In genomic region chr11:68373105-68373504, GRCm38 (mm10) we compare ENCODE assay signal across 21 mouse cellular contexts. TPM values are rescaled to one million over a fixed set of nuclear protein-coding genes. Genes with fewer than 3 reads are reported as not detected.
DNase-seq lines count a peak whose midpoint lies in the region; ATAC-seq and TF ChIP-seq lines count a peak whose summit lies in the region.
"Had no signal": no experiment of that assay in that cellular context is flagged by ENCODE, and none has a peak within 500 bp of the region (broad histone marks: within the 10 kb centered on the region; RNA-seq: fewer than 3 reads in every experiment).

No protein-coding gene starts in this region.

- H3K4me3 ChIP-seq in embryonic facial prominence, embryonic 11.5 days (ENCODE audit: low read depth, low read length) = no peak overlapping the region
- no peak overlapping the region for H3K4me3 ChIP-seq in embryonic facial prominence, embryonic 10.5 days
- H3K4me3 ChIP-seq in limb, embryonic 13.5 days = no peak overlapping the region
- no peak overlapping the region for H3K4me3 ChIP-seq in limb, embryonic 10.5 days
- H3K4me3 ChIP-seq in kidney, postnatal 0 days (replicated peaks; ENCODE audit: low read depth, low read length) = no peak overlapping the region
- no peak overlapping the region for H3K4me3 ChIP-seq in hindbrain, embryonic 14.5 days (replicated peaks; ENCODE audit: low read length)
- H3K4me3 ChIP-seq: erythroblast, embryonic 14.5 days; forebrain, embryonic 15.5 days; heart, adult 2 months; midbrain, embryonic 12.5 days; neural tube, embryonic 12.5 days had no signal

- H3K9ac ChIP-seq in embryonic facial prominence, embryonic 11.5 days (replicated peaks; ENCODE audit: low read length) = no peak overlapping the region
- 0 out of 2 replicates have a peak overlapping the region, but pooled peaks have one; percentile 35 for H3K9ac ChIP-seq in limb, embryonic 13.5 days
- no peak overlapping the region for H3K9ac ChIP-seq in kidney, postnatal 0 days (ENCODE audit: low read depth, low read length)
- H3K9ac ChIP-seq in hindbrain, embryonic 14.5 days = no peak overlapping the region
- H3K9ac ChIP-seq: forebrain, embryonic 15.5 days; liver, postnatal 0 days; midbrain, embryonic 12.5 days; neural tube, embryonic 12.5 days had no signal

- ATAC-seq in embryonic facial prominence, embryonic 11.5 days (replicated peaks; ENCODE audit: insufficient number of reproducible peaks, low FRiP score, low TSS enrichment, low read depth) = 0 out of 2 replicates have a peak, but pooled peaks have one; percentile 24
- ATAC-seq in limb, embryonic 13.5 days (ENCODE audit: low FRiP score, low read depth) = no peak
- peak; percentile 91 for ATAC-seq in kidney, postnatal 0 days (replicated peaks; ENCODE audit: low FRiP score, low read depth)
- ATAC-seq in hindbrain, embryonic 14.5 days (ENCODE audit: low FRiP score) = no peak
- ATAC-seq: CD4-positive, CD25-positive, alpha-beta regulatory T cell, adult 4 months; forebrain, embryonic 15.5 days; liver, postnatal 0 days had no signal

- H3K4me2 ChIP-seq in embryonic facial prominence, embryonic 11.5 days (ENCODE audit: low read depth, low read length) = no peak overlapping the region
- H3K4me2 ChIP-seq in limb, embryonic 13.5 days (replicated peaks) = no peak overlapping the region
- H3K4me2 ChIP-seq in kidney, postnatal 0 days (ENCODE audit: low read length) = no peak overlapping the region
- H3K4me2 ChIP-seq in hindbrain, embryonic 14.5 days (replicated peaks) = no peak overlapping the region
- H3K4me2 ChIP-seq: forebrain, embryonic 15.5 days; midbrain, embryonic 12.5 days; neural tube, embryonic 12.5 days had no signal

- TF ChIP-seq CTCF in kidney, postnatal 0 days (IDR thresholded peaks at IDR 0.05; ENCODE audit: low read depth) = no peak

- H3K36me3 ChIP-seq in embryonic facial prominence, embryonic 11.5 days (replicated peaks; ENCODE audit: control insufficient read depth, insufficient read depth, low read depth, low read length) = no peaks in the 10 kb centered on the region
- peaks cover 3% of the 10 kb centered on the region; the same call in 1 of the 2 replicates for H3K36me3 ChIP-seq in embryonic facial prominence, embryonic 10.5 days (replicated peaks)
- H3K36me3 ChIP-seq in limb, embryonic 13.5 days = no peaks in the 10 kb centered on the region
- H3K36me3 ChIP-seq in limb, embryonic 10.5 days = no peaks in the 10 kb centered on the region
- no peaks in the 10 kb centered on the region for H3K36me3 ChIP-seq in kidney, postnatal 0 days (ENCODE audit: insufficient read depth, low read length)
- no peaks in the 10 kb centered on the region for H3K36me3 ChIP-seq in hindbrain, embryonic 14.5 days (replicated peaks; ENCODE audit: control insufficient read depth, insufficient read depth)
- H3K36me3 ChIP-seq: forebrain, embryonic 15.5 days; midbrain, embryonic 12.5 days had no signal

- no peaks in the 10 kb centered on the region for H3K4me1 ChIP-seq in embryonic facial prominence, embryonic 11.5 days (ENCODE audit: control insufficient read depth, insufficient read depth, low read length)
- peaks cover 36% of the 10 kb centered on the region for H3K4me1 ChIP-seq in embryonic facial prominence, embryonic 10.5 days
- H3K4me1 ChIP-seq in limb, embryonic 13.5 days = peaks cover 20% of the 10 kb centered on the region
- peaks cover 39% of the 10 kb centered on the region for H3K4me1 ChIP-seq in limb, embryonic 10.5 days
- H3K4me1 ChIP-seq in kidney, postnatal 0 days (replicated peaks; ENCODE audit: insufficient read depth, low read length) = peaks cover 22% of the 10 kb centered on the region
- H3K4me1 ChIP-seq in hindbrain, embryonic 14.5 days (replicated peaks; ENCODE audit: control insufficient read depth, insufficient read depth, low read length) = no peaks in the 10 kb centered on the region

- H3K9me3 ChIP-seq in embryonic facial prominence, embryonic 11.5 days (replicated peaks; ENCODE audit: control insufficient read depth, low read length) = no peaks in the 10 kb centered on the region
- H3K9me3 ChIP-seq in embryonic facial prominence, embryonic 10.5 days = no peaks in the 10 kb centered on the region
- H3K9me3 ChIP-seq in limb, embryonic 13.5 days = no peaks in the 10 kb centered on the region
- H3K9me3 ChIP-seq in limb, embryonic 10.5 days (replicated peaks) = no peaks in the 10 kb centered on the region
- no peaks in the 10 kb centered on the region for H3K9me3 ChIP-seq in kidney, postnatal 0 days (replicated peaks; ENCODE audit: low read length)
- no peaks in the 10 kb centered on the region for H3K9me3 ChIP-seq in hindbrain, embryonic 14.5 days (ENCODE audit: control insufficient read depth, low read length)
- H3K9me3 ChIP-seq: forebrain, embryonic 15.5 days; midbrain, embryonic 12.5 days; neural tube, embryonic 12.5 days had no signal

- no peak overlapping the region for H3K27ac ChIP-seq in embryonic facial prominence, embryonic 11.5 days (replicated peaks; ENCODE audit: low read depth, low read length)
- H3K27ac ChIP-seq in embryonic facial prominence, embryonic 10.5 days (replicated peaks) = no peak overlapping the region
- H3K27ac ChIP-seq in limb, embryonic 13.5 days = no peak overlapping the region
- no peak overlapping the region for H3K27ac ChIP-seq in limb, embryonic 10.5 days
- H3K27ac ChIP-seq in kidney, postnatal 0 days = peak overlapping the region; percentile 77
- H3K27ac ChIP-seq in hindbrain, embryonic 14.5 days = no peak overlapping the region
- H3K27ac ChIP-seq: forebrain, embryonic 15.5 days; heart, adult 2 months; midbrain, embryonic 12.5 days; neural tube, embryonic 12.5 days had no signal

- WGBS in embryonic facial prominence, embryonic 11.5 days = 69% methylated on average over 10 of the region's 10 CpGs
- 70% methylated on average over 10 of the region's 10 CpGs for WGBS in embryonic facial prominence, embryonic 10.5 days
- WGBS in limb, embryonic 13.5 days = 45% methylated on average over 10 of the region's 10 CpGs
- 31% methylated on average over 10 of the region's 10 CpGs for WGBS in limb, embryonic 10.5 days
- WGBS in kidney, postnatal 0 days = 34% methylated on average over 10 of the region's 10 CpGs
- WGBS in hindbrain, embryonic 14.5 days = 59% methylated on average over 10 of the region's 10 CpGs

- DNase-seq in embryonic facial prominence, embryonic 11.5 days (ENCODE audit: low spot score) = no peak
- DNase-seq in embryonic facial prominence, embryonic 10.5 days (ENCODE audit: low spot score) = no peak
- no peak for DNase-seq in limb, embryonic 10.5 days (ENCODE audit: low spot score)
- DNase-seq in kidney, postnatal 0 days (ENCODE audit: low spot score) = peak; percentile 39
- no peak for DNase-seq in layer of hippocampus, adult 11-12 months (ENCODE audit: low spot score)
- no peak for DNase-seq in hindbrain, embryonic 14.5 days (ENCODE audit: low spot score)
- no peak for DNase-seq in cerebellum, adult 9-11 months
- DNase-seq: adrenal gland, postnatal 14 days; cerebellum, adult 11-12 months; gastrocnemius, postnatal 25 days; heart, adult 2 months; layer of hippocampus, postnatal 36 days; liver, postnatal 0 days; lung, postnatal 10 days; thymus, postnatal 36 days had no signal

- H3K27me3 ChIP-seq in embryonic facial prominence, embryonic 11.5 days (ENCODE audit: control insufficient read depth, insufficient read depth, low read length) = no peaks in the 10 kb centered on the region
- H3K27me3 ChIP-seq in embryonic facial prominence, embryonic 10.5 days (replicated peaks; ENCODE audit: low read depth, poor library complexity, severe bottlenecking) = peaks cover 59% of the 10 kb centered on the region
- H3K27me3 ChIP-seq in limb, embryonic 13.5 days = peaks cover 21% of the 10 kb centered on the region
- H3K27me3 ChIP-seq in limb, embryonic 10.5 days (ENCODE audit: low read depth, poor library complexity, severe bottlenecking) = peaks cover 22% of the 10 kb centered on the region; the same call in 1 of the 2 replicates
- H3K27me3 ChIP-seq in kidney, postnatal 0 days (ENCODE audit: insufficient read depth, low read length) = no peaks in the 10 kb centered on the region
- peaks cover 23% of the 10 kb centered on the region for H3K27me3 ChIP-seq in hindbrain, embryonic 14.5 days (ENCODE audit: control insufficient read depth, insufficient read depth, low read length)
- H3K27me3 ChIP-seq: forebrain, embryonic 15.5 days had no signal

RNA-seq across cellular contexts. Expression of gene Ntn1, which starts 27.5 kb away (rescaled TPM):
- polyA plus RNA-seq in embryonic facial prominence, embryonic 11.5 days (2014; fragmentation: Nextera tagmentation; extraction: Ambion mirVana) = 3.2 and 4.2 TPM in 2 replicates
- 7.4 and 8.2 TPM in 2 replicates for polyA plus RNA-seq in embryonic facial prominence, embryonic 10.5 days (2016; fragmentation: Nextera tagmentation; extraction: Ambion mirVana)
- polyA plus RNA-seq in limb, embryonic 13.5 days (2015; fragmentation: Nextera tagmentation; extraction: Ambion mirVana) = 5.5 and 7.0 TPM in 2 replicates
- polyA plus RNA-seq in limb, embryonic 10.5 days (2016; fragmentation: Nextera tagmentation; extraction: Ambion mirVana) = 4.8 and 7.7 TPM in 2 replicates
- polyA plus RNA-seq in kidney, postnatal 0 days (2015; fragmentation: Nextera tagmentation; extraction: Ambion mirVana) = 11.0 and 11.8 TPM in 2 replicates
- polyA plus RNA-seq in hindbrain, embryonic 14.5 days (2014; fragmentation: Nextera tagmentation; extraction: Ambion mirVana) = 13.1 and 14.1 TPM in 2 replicates
- polyA plus RNA-seq: erythroblast, embryonic 14.5 days had no signal

RNA-seq across cellular contexts. Expression of gene Pik3r5, which starts 58.8 kb away (rescaled TPM):
- polyA plus RNA-seq in embryonic facial prominence, embryonic 11.5 days (2014; fragmentation: Nextera tagmentation; extraction: Ambion mirVana) = 0.50 and 0.66 TPM in 2 replicates
- 0.69 and 1.3 TPM in 2 replicates for polyA plus RNA-seq in embryonic facial prominence, embryonic 10.5 days (2016; fragmentation: Nextera tagmentation; extraction: Ambion mirVana)
- polyA plus RNA-seq in limb, embryonic 13.5 days (2015; fragmentation: Nextera tagmentation; extraction: Ambion mirVana) = 0.51 and 0.61 TPM in 2 replicates
- 1.3 and 1.5 TPM in 2 replicates for polyA plus RNA-seq in limb, embryonic 10.5 days (2016; fragmentation: Nextera tagmentation; extraction: Ambion mirVana)
- polyA plus RNA-seq in kidney, postnatal 0 days (2015; fragmentation: Nextera tagmentation; extraction: Ambion mirVana) = 0.21 and 0.23 TPM in 2 replicates
- polyA plus RNA-seq in hindbrain, embryonic 14.5 days (2014; fragmentation: Nextera tagmentation; extraction: Ambion mirVana) = 0.37 and 1.2 TPM in 2 replicates

Comparison
In these comparisons a context has a peak if more than half of its experiments do, and no peak if none do; other contexts are left out.
1. ATAC-seq: peak in embryonic facial prominence, embryonic 11.5 days (single experiment) and kidney, postnatal 0 days (single experiment); none in limb, embryonic 13.5 days (single experiment) and hindbrain, embryonic 14.5 days (single experiment).